In genomic region chr9:121995077-121995476, GRCm38 (mm10) we compare ENCODE assay signal across 8 mouse cellular contexts. TPM values are rescaled to one million over a fixed set of nuclear protein-coding genes. Genes with fewer than 3 reads are reported as not detected.
DNase-seq lines count a peak whose midpoint lies in the region; ATAC-seq and TF ChIP-seq lines count a peak whose summit lies in the region.
"Had no signal": no experiment of that assay in that cellular context is flagged by ENCODE, and none has a peak within 500 bp of the region (broad histone marks: within the 10 kb centered on the region; RNA-seq: fewer than 3 reads in every experiment).

No protein-coding gene starts in this region.

- peak overlapping the region; percentile 87 for H3K4me3 ChIP-seq in lung, adult 2 months (replicated peaks; ENCODE audit: extremely low read depth, low read depth, low read length)
- H3K4me3 ChIP-seq in forebrain, embryonic 12.5 days (replicated peaks) = peak overlapping the region; percentile 87
- H3K4me3 ChIP-seq in intestine, postnatal 0 days (ENCODE audit: low read depth, low read length) = peak overlapping the region; percentile 74
- H3K4me3 ChIP-seq in neural tube, embryonic 14.5 days (ENCODE audit: low read depth, low read length) = peak overlapping the region; percentile 96

- peaks cover 5% of the 10 kb centered on the region; the same call in 1 of the 2 replicates for H3K4me1 ChIP-seq in lung, adult 2 months (ENCODE audit: control insufficient read depth, insufficient read depth, low read length)
- H3K4me1 ChIP-seq in forebrain, embryonic 12.5 days = peaks cover 10% of the 10 kb centered on the region
- H3K4me1 ChIP-seq in intestine, postnatal 0 days (replicated peaks; ENCODE audit: control insufficient read depth, insufficient read depth, low read length) = no peaks in the 10 kb centered on the region
- H3K4me1 ChIP-seq in neural tube, embryonic 14.5 days (ENCODE audit: control insufficient read depth, insufficient read depth, low read length) = 0 out of 2 replicates have a peak, but pooled peaks cover 9% of the 10 kb centered on the region

- peak overlapping the region; percentile 79 for H3K4me2 ChIP-seq in forebrain, embryonic 12.5 days
- H3K4me2 ChIP-seq in intestine, postnatal 0 days (replicated peaks; ENCODE audit: low read depth) = peak overlapping the region; percentile 100
- peak overlapping the region; percentile 87 for H3K4me2 ChIP-seq in neural tube, embryonic 14.5 days (ENCODE audit: low read depth, low read length)

- H3K9me3 ChIP-seq in forebrain, embryonic 12.5 days = no peaks in the 10 kb centered on the region
- no peaks in the 10 kb centered on the region for H3K9me3 ChIP-seq in intestine, postnatal 0 days (ENCODE audit: control insufficient read depth)
- H3K9me3 ChIP-seq in neural tube, embryonic 14.5 days (ENCODE audit: control insufficient read depth, low read length) = no peaks in the 10 kb centered on the region

- WGBS in lung, adult 2 months = 16% methylated on average over 10 of the region's 10 CpGs
- 14% methylated on average over 10 of the region's 10 CpGs for WGBS in forebrain, embryonic 12.5 days
- WGBS in intestine, postnatal 0 days = 12% methylated on average over 10 of the region's 10 CpGs
- 12% methylated on average over 10 of the region's 10 CpGs for WGBS in neural tube, embryonic 14.5 days

- no peak overlapping the region for H3K27ac ChIP-seq in forebrain, embryonic 12.5 days
- no peak overlapping the region for H3K27ac ChIP-seq in intestine, postnatal 0 days (ENCODE audit: low read depth, low read length)
- no peak overlapping the region for H3K27ac ChIP-seq in neural tube, embryonic 14.5 days (ENCODE audit: low read depth, low read length)
- H3K27ac ChIP-seq: macrophage had no signal

- ATAC-seq in forebrain, embryonic 12.5 days (ENCODE audit: low FRiP score) = no peak
- ATAC-seq in intestine, postnatal 0 days = no peak
- no peak for ATAC-seq in neural tube, embryonic 14.5 days (ENCODE audit: low read depth)

- no peak for TF ChIP-seq CTCF in lung, adult 2 months (IDR thresholded peaks at IDR 0.05; ENCODE audit: insufficient read depth, low read length)
- TF ChIP-seq CTCF in intestine, postnatal 0 days (IDR thresholded peaks at IDR 0.05; ENCODE audit: low read depth) = no peak

- H3K27me3 ChIP-seq in forebrain, embryonic 12.5 days = peaks cover 6% of the 10 kb centered on the region; the same call in 1 of the 2 replicates
- no peaks in the 10 kb centered on the region for H3K27me3 ChIP-seq in intestine, postnatal 0 days (replicated peaks; ENCODE audit: control insufficient read depth, insufficient read depth, low read length)
- peaks cover 4% of the 10 kb centered on the region; the same call in 1 of the 2 replicates for H3K27me3 ChIP-seq in neural tube, embryonic 14.5 days (ENCODE audit: control insufficient read depth, insufficient read depth, low read length)

- H3K36me3 ChIP-seq in forebrain, embryonic 12.5 days (replicated peaks) = peaks cover 7% of the 10 kb centered on the region; the same call in 1 of the 2 replicates
- no peaks in the 10 kb centered on the region; the same call in 1 of the 2 replicates for H3K36me3 ChIP-seq in intestine, postnatal 0 days (ENCODE audit: control insufficient read depth, insufficient read depth)
- H3K36me3 ChIP-seq in neural tube, embryonic 14.5 days (ENCODE audit: control insufficient read depth, insufficient read depth, low read length) = no peaks in the 10 kb centered on the region

- H3K9ac ChIP-seq in forebrain, embryonic 12.5 days = peak overlapping the region; percentile 77
- peak overlapping the region; percentile 80; the same call in 1 of the 2 replicates for H3K9ac ChIP-seq in intestine, postnatal 0 days (ENCODE audit: low read depth, low read length)
- peak overlapping the region; percentile 88 for H3K9ac ChIP-seq in neural tube, embryonic 14.5 days (replicated peaks; ENCODE audit: low read depth, low read length)

- no peak for TF ChIP-seq POLR2A in lung, adult 2 months (IDR thresholded peaks at IDR 0.05; ENCODE audit: borderline replicate concordance, extremely low read depth, low read depth, low read length)

- DNase-seq in lung, adult 2 months = no peak
- no peak for DNase-seq in lung, postnatal 36 days
- DNase-seq in frontal cortex, postnatal 25 days (ENCODE audit: low spot score in 2 of 2) = no peak
- DNase-seq in yolk sac, embryonic 10.5 days (ENCODE audit: low spot score) = no peak

RNA-seq across cellular contexts. Expression of gene Pomgnt2, which starts 1.8 kb away (rescaled TPM):
- polyA plus RNA-seq in lung, adult 2 months (2012; rRNA removed) = 14.5 and 14.8 TPM in 2 replicates
- 14.0 and 15.2 TPM in 2 replicates for polyA plus RNA-seq in forebrain, embryonic 12.5 days (2016; fragmentation: Nextera tagmentation; extraction: Ambion mirVana)
- 5.7 and 7.3 TPM in 2 replicates for polyA plus RNA-seq in intestine, postnatal 0 days (2015; fragmentation: Nextera tagmentation; extraction: Ambion mirVana)
- 26.6 and 28.1 TPM in 2 replicates for polyA plus RNA-seq in neural tube, embryonic 14.5 days (2014; fragmentation: Nextera tagmentation; extraction: Ambion mirVana)

RNA-seq across cellular contexts. Expression of gene Fam198a, which starts 44.3 kb away (rescaled TPM):
- 5.8 and 8.4 TPM in 2 replicates for polyA plus RNA-seq in lung, adult 2 months (2012; rRNA removed)
- polyA plus RNA-seq in forebrain, embryonic 12.5 days (2016; fragmentation: Nextera tagmentation; extraction: Ambion mirVana) = 1.2 and 1.3 TPM in 2 replicates
- polyA plus RNA-seq in intestine, postnatal 0 days (2015; fragmentation: Nextera tagmentation; extraction: Ambion mirVana) = 0.90 and 1.0 TPM in 2 replicates
- 1.0 and 2.5 TPM in 2 replicates for polyA plus RNA-seq in neural tube, embryonic 14.5 days (2014; fragmentation: Nextera tagmentation; extraction: Ambion mirVana)
- polyA plus RNA-seq: macrophage had no signal
